Mouse (Mus musculus) right cerebral cortex, adult 2 months (tissue): Measurements from ENCODE around the gene Pdk2.
A peak's percentile ranks its signal among the peaks of the same experiment; 100 is the strongest.

Experiments
- DNase-seq, 2 experiments: peaks; one replicate each; pipeline ENCODE4 v3.0.0; 2021 to 2022; ENCODE audit warnings: low spot score in 2 of 2

Pdk2 gene

GRCm38 (mm10) chr11:95041139-95041609, at the start of gene Pdk2:
Pdk2 (minus strand) TSS chr11:95041354.
- DNase-seq, result peak; percentile 96 to 97

GRCm38 (mm10) chr11:95088857-95089779, 48.0 kb upstream of the Pdk2 start:
- DNase-seq, result no peak

- no peak for DNase-seq
These were observed 47.1 kb upstream of the Pdk2 start for GRCm38 (mm10) chr11:95088286-95088685.

- DNase-seq, result no peak
These were observed 46.4 kb upstream of the Pdk2 start for GRCm38 (mm10) chr11:95087301-95088228.

GRCm38 (mm10) chr11:95086229-95086628, 45.1 kb upstream of the Pdk2 start:
- no peak for DNase-seq

- DNase-seq, result no peak
These were observed 44.6 kb upstream of the Pdk2 start for GRCm38 (mm10) chr11:95085710-95086109.

- no peak for DNase-seq
These were observed 43.7 kb upstream of the Pdk2 start for GRCm38 (mm10) chr11:95084811-95085382.

GRCm38 (mm10) chr11:95084175-95084574, 43.0 kb upstream of the Pdk2 start:
- DNase-seq, result no peak

- DNase-seq, result no peak
These were observed 41.7 kb upstream of the Pdk2 start for GRCm38 (mm10) chr11:95082896-95083295.

GRCm38 (mm10) chr11:95080783-95081182, 39.6 kb upstream of the Pdk2 start:
- no peak for DNase-seq

GRCm38 (mm10) chr11:95079256-95079875, 38.2 kb upstream of the Pdk2 start:
- DNase-seq, result no peak

GRCm38 (mm10) chr11:95077956-95078355, 36.8 kb upstream of the Pdk2 start:
- no peak for DNase-seq

- peak; percentile 54 to 55 for DNase-seq
These were observed 35.5 kb upstream of the Pdk2 start, which contains the start of gene Itga3 for GRCm38 (mm10) chr11:95076536-95077111. Itga3 (minus strand) TSS chr11:95076801.

- peak; percentile 53 to 56 for DNase-seq
These were observed 34.9 kb upstream of the Pdk2 start for GRCm38 (mm10) chr11:95076041-95076535.

- DNase-seq, result no peak
These were observed 34.3 kb upstream of the Pdk2 start for GRCm38 (mm10) chr11:95075197-95076040.

- DNase-seq, result no peak
These were observed 33.5 kb upstream of the Pdk2 start for GRCm38 (mm10) chr11:95074694-95075093.

- no peak for DNase-seq
These were observed 32.7 kb upstream of the Pdk2 start for GRCm38 (mm10) chr11:95073835-95074234.

GRCm38 (mm10) chr11:95072804-95073203, 31.6 kb upstream of the Pdk2 start:
- DNase-seq, result no peak

- no peak for DNase-seq
These were observed 31.0 kb upstream of the Pdk2 start for GRCm38 (mm10) chr11:95072136-95072535.

GRCm38 (mm10) chr11:95071266-95071665, 30.1 kb upstream of the Pdk2 start:
- no peak for DNase-seq
